Mouse (Mus musculus) lung, postnatal 0 days (tissue): ENCODE results near the gene Hhipl1. TPM values are rescaled to one million over a fixed set of nuclear protein-coding genes. Genes with fewer than 3 reads are reported as not detected.
A peak's percentile ranks its signal among the peaks of the same experiment; 100 is the strongest.

Source experiments
- ATAC-seq: fragments of 200-750 bp; cut with Nextera tagmentation; 2 replicates; pipeline ENCODE4 v1.8.0; 2017; ENCODE audit warnings: moderate library complexity
- DNase-seq: peaks from one replicate; pipeline ENCODE4 v3.0.0-alpha.2; 2016; ENCODE audit warnings: low spot score
- H3K27ac ChIP-seq: fragments of 300-500 bp; sonication (generic); 2 replicates; pipeline ENCODE4 v1.5.1; 2014; ENCODE audit warnings: antibody characterized with exemption, mild to moderate bottlenecking, low read length, mixed read lengths
- H3K27me3 ChIP-seq: fragments of 300-500 bp; sonication (generic); replicated peaks from 2 replicates; pipeline ENCODE4 v1.6.1; 2014; ENCODE audit warnings: low read length, mixed read lengths; ENCODE audit not compliant: insufficient read depth
- H3K36me3 ChIP-seq: fragments of 300-500 bp; sonication (generic); 2 replicates; pipeline ENCODE4 v1.6.1; 2014; ENCODE audit warnings: low read length, mixed read lengths; ENCODE audit not compliant: insufficient read depth
- H3K4me1 ChIP-seq: fragments of 300-500 bp; sonication (generic); 2 replicates; pipeline ENCODE4 v1.6.1; 2014; ENCODE audit warnings: antibody characterized with exemption, low read depth, low read length, mixed read lengths; ENCODE audit not compliant: insufficient read depth
- H3K4me2 ChIP-seq: fragments of 300-500 bp; sonication (generic); replicated peaks from 2 replicates; pipeline ENCODE4 v1.6.1; 2014; ENCODE audit warnings: low read depth, mild to moderate bottlenecking, low read length, moderate library complexity, mixed read lengths
- H3K4me3 ChIP-seq: fragments of 300-500 bp; sonication (generic); 2 replicates; pipeline ENCODE4 v1.5.1; 2014; ENCODE audit warnings: low read depth, low read length
- H3K9ac ChIP-seq: fragments of 300-500 bp; sonication (generic); replicated peaks from 2 replicates; pipeline ENCODE4 v1.6.1; 2014; ENCODE audit warnings: low read depth, mild to moderate bottlenecking
- H3K9me3 ChIP-seq: fragments of 300-500 bp; sonication (generic); 2 replicates; pipeline ENCODE4 v1.6.1; 2016; ENCODE audit warnings: low read length, mixed read lengths
- CTCF ChIP-seq: IDR thresholded peaks from 2 replicates; pipeline ENCODE4 v1.5.1; 2016; ENCODE audit warnings: antibody characterized with exemption, mild to moderate bottlenecking
- EP300 ChIP-seq: IDR thresholded peaks from 2 replicates; pipeline ENCODE4 v1.6.1; 2016; ENCODE audit warnings: antibody characterized with exemption, mild to moderate bottlenecking, control low read depth
- WGBS: fragments of 180-500 bp; shearing (Covaris S2); extraction: QIAGEN DNeasy Blood & Tissue Kit; methylation state at CpG from one replicate; pipeline ENCODE4 v1.1.7; 2014; 5-methylcytosine and 5-hydroxymethylcytosine counted together
- polyA plus RNA-seq: library from polyadenylated mRNA; unstranded; fragments of >200 nt; fragmentation: Nextera tagmentation; extraction: Ambion mirVana; gene quantifications from 2 replicates; pipeline ENCODE4 v1.2.1, GENCODE M21; 2015

The Hhipl1 gene
- polyA plus RNA-seq, 1 experiment from 2014 or later = 0.35 TPM

GRCm38 (mm10) chr12:108316655-108317054, 10.6 kb downstream of the Hhipl1 start:
- H3K4me3 ChIP-seq = no peak overlapping the region
- H3K36me3 ChIP-seq = no peaks in the 10 kb centered on the region
- H3K9ac ChIP-seq = no peak overlapping the region
- no peaks in the 10 kb centered on the region for H3K4me1 ChIP-seq
- DNase-seq = no peak
- H3K9me3 ChIP-seq = no peaks in the 10 kb centered on the region
- peaks cover 25% of the 10 kb centered on the region for H3K27me3 ChIP-seq
- no peak for TF ChIP-seq CTCF
- 52% methylated on average over 6 of the region's 6 CpGs for WGBS
- H3K4me2 ChIP-seq = no peak overlapping the region
- no peak for ATAC-seq
- no peak overlapping the region for H3K27ac ChIP-seq

GRCm38 (mm10) chr12:108317201-108317738, 11.2 kb downstream of the Hhipl1 start:
- ATAC-seq = no peak
- H3K4me1 ChIP-seq = no peaks in the 10 kb centered on the region
- no peak overlapping the region for H3K4me2 ChIP-seq
- no peak for TF ChIP-seq CTCF
- no peak for TF ChIP-seq EP300
- H3K36me3 ChIP-seq = no peaks in the 10 kb centered on the region
- no peaks in the 10 kb centered on the region for H3K9me3 ChIP-seq
- 15% methylated on average over 9 of the region's 9 CpGs for WGBS
- H3K9ac ChIP-seq = no peak overlapping the region
- no peak overlapping the region for H3K27ac ChIP-seq
- no peak overlapping the region for H3K4me3 ChIP-seq
- peaks cover 25% of the 10 kb centered on the region for H3K27me3 ChIP-seq
- DNase-seq = peak; percentile 18

GRCm38 (mm10) chr12:108317826-108318430, 11.9 kb downstream of the Hhipl1 start:
- no peak overlapping the region for H3K4me2 ChIP-seq
- TF ChIP-seq CTCF (no peak), EP300 (no peak)
- DNase-seq (no peak), ATAC-seq (no peak)
- H3K4me1 ChIP-seq = no peaks in the 10 kb centered on the region
- no peak overlapping the region for H3K9ac ChIP-seq
- no peak overlapping the region for H3K27ac ChIP-seq
- no peak overlapping the region for H3K4me3 ChIP-seq
- peaks cover 25% of the 10 kb centered on the region for H3K27me3 ChIP-seq
- no peaks in the 10 kb centered on the region for H3K36me3 ChIP-seq
- H3K9me3 ChIP-seq = no peaks in the 10 kb centered on the region
- 24% methylated on average over 18 of the region's 18 CpGs for WGBS

- WGBS = 13% methylated on average over 37 of the region's 37 CpGs
- TF ChIP-seq EP300 = no peak
- no peak for TF ChIP-seq CTCF
- H3K4me3 ChIP-seq = no peak overlapping the region
These were observed 12.4 kb downstream of the Hhipl1 start for GRCm38 (mm10) chr12:108318499-108318898.

GRCm38 (mm10) chr12:108320096-108320495, 14.0 kb downstream of the Hhipl1 start:
- no peak for TF ChIP-seq CTCF
- no peak for TF ChIP-seq EP300
- Histone ChIP-seq H3K4me2 (no peak overlapping the region), H3K27me3 (peaks cover 25% of the 10 kb centered on the region), H3K9me3 (no peaks in the 10 kb centered on the region), H3K27ac (no peak overlapping the region), H3K4me3 (no peak overlapping the region), H3K36me3 (no peaks in the 10 kb centered on the region), H3K4me1 (no peaks in the 10 kb centered on the region), H3K9ac (no peak overlapping the region)
- no peak for ATAC-seq
- no peak for DNase-seq
- WGBS = 20% methylated on average over 8 of the region's 8 CpGs

More at GRCm38 (mm10) chr12:108318499-108318898, 12.4 kb downstream of the Hhipl1 start:
- ATAC-seq = no peak
- Histone ChIP-seq H3K27me3 (peaks cover 25% of the 10 kb centered on the region), H3K4me2 (no peak overlapping the region), H3K9me3 (no peaks in the 10 kb centered on the region), H3K27ac (no peak overlapping the region), H3K9ac (no peak overlapping the region), H3K36me3 (no peaks in the 10 kb centered on the region), H3K4me1 (no peaks in the 10 kb centered on the region)
- DNase-seq = no peak

GRCm38 (mm10) chr12:108326401-108326800, 20.3 kb downstream of the Hhipl1 start:
- no peak for ATAC-seq

More at GRCm38 (mm10) chr12:108326401-108326800, 20.3 kb downstream of the Hhipl1 start:
- H3K9ac ChIP-seq = no peak overlapping the region
- no peak for DNase-seq
- H3K4me2 ChIP-seq = no peak overlapping the region
- peaks cover 23% of the 10 kb centered on the region for H3K27me3 ChIP-seq
- no peak overlapping the region for H3K4me3 ChIP-seq
- no peaks in the 10 kb centered on the region for H3K36me3 ChIP-seq
- no peaks in the 10 kb centered on the region; the same call in 1 of the 2 replicates for H3K4me1 ChIP-seq
- 39% methylated on average over 5 of the region's 5 CpGs for WGBS
- no peaks in the 10 kb centered on the region for H3K9me3 ChIP-seq
- TF ChIP-seq EP300 = no peak
- no peak for TF ChIP-seq CTCF
- no peak overlapping the region for H3K27ac ChIP-seq
